Mouse (Mus musculus) C2C12 (cell line): ENCODE measurements around the gene Plekhg1. TPM values are rescaled to one million over a fixed set of nuclear protein-coding genes. Genes with fewer than 3 reads are reported as not detected.

Experiments
- H3K27me3 ChIP-seq: one replicate; pipeline ENCODE4 v1.6.1; 2011; ENCODE audit not compliant: control insufficient read depth, insufficient read depth, insufficient read length
- H3K36me3 ChIP-seq: one replicate; pipeline ENCODE4 v1.6.1; 2011; ENCODE audit not compliant: control insufficient read depth, insufficient read depth
- H3K4me3 ChIP-seq: one replicate; pipeline ENCODE4 v1.5.1; 2011; ENCODE audit warnings: mild to moderate bottlenecking, control low read depth; ENCODE audit not compliant: poor library complexity, insufficient read depth, severe bottlenecking
- H3K79me2 ChIP-seq: one replicate; pipeline ENCODE4 v1.6.1; 2011; ENCODE audit not compliant: control insufficient read depth, insufficient read depth
- H3K79me3 ChIP-seq: one replicate; pipeline ENCODE4 v1.6.1; 2011; ENCODE audit warnings: low read depth, control low read depth
- H3ac ChIP-seq: one replicate; pipeline ENCODE3; 2011; ENCODE audit warnings: low read depth; ENCODE audit not compliant: control insufficient read depth, insufficient read length
- CEBPB ChIP-seq: IDR thresholded peaks from one replicate; pipeline ENCODE4 v1.6.1; 2011; ENCODE audit warnings: low read depth, mild to moderate bottlenecking, control low read depth, moderate library complexity
- CTCF ChIP-seq: IDR thresholded peaks from one replicate; pipeline ENCODE4 v1.5.1; 2011; ENCODE audit not compliant: control insufficient read depth, insufficient read depth, insufficient read length
- FOSL1 ChIP-seq: IDR thresholded peaks from one replicate; pipeline ENCODE4 v1.8.0; 2011; ENCODE audit warnings: mild to moderate bottlenecking, low read length; ENCODE audit not compliant: poor library complexity, insufficient read depth, severe bottlenecking
- MAX ChIP-seq: IDR thresholded peaks from one replicate; pipeline ENCODE4 v1.6.1; 2011; ENCODE audit warnings: mild to moderate bottlenecking, control low read depth
- MYOD1 ChIP-seq: IDR thresholded peaks from one replicate; pipeline ENCODE4 v1.6.1; 2011; ENCODE audit warnings: low read depth; ENCODE audit not compliant: control insufficient read depth, insufficient read length
- MYOG ChIP-seq: IDR thresholded peaks from one replicate; pipeline ENCODE4 v1.6.1; 2011; ENCODE audit not compliant: control insufficient read depth, insufficient read length; ENCODE audit errors: extremely low read depth
- USF1 ChIP-seq: IDR thresholded peaks from one replicate; pipeline ENCODE4 v1.6.1; 2011; ENCODE audit warnings: low read depth, mild to moderate bottlenecking, control low read depth, moderate library complexity
- polyA plus RNA-seq: library from polyadenylated mRNA; unstranded; fragments of >200 nt; fragmentation: generic; extraction: Trizol; gene quantifications from one replicate; pipeline ENCODE4 v1.2.1, GENCODE M21; 2012; ENCODE audit warnings: missing spikeins

The Plekhg1 gene
- polyA plus RNA-seq, 1 experiment = under 0.01 TPM

DNA sequence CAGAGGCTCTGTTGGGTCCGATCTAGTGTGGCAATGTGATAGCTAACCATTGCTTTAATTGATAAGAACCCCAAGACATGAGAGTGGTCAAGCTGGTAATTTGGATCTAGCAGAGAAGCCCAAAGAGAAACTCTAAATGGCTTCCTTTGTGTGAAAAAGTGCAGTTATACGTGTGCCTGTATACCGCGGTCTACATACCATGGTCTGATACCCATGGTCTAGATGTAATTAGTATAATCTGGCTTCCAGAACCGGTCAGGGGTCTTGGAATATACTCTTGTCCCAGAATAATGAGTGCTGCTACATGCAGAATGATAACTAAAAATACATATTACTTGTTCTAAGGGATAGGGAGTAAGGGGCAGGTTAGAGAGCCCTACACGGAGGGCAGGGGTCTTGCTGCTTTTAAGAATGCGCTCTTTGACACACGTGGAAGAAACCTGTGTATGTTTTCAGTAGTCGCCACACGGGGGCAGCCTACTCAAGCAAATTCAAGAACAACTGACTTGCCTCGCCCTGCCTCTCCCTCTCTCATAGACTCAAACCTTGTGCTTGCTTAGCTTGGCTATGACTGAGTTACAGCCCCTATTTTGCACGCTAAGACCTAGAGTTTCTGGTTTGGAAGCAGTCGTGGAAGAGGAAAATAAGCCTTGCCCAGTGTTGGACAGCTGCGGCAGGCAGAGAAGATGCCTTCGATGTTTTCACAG is 256.2 kb downstream of the Plekhg1 start:
- H3K79me2 ChIP-seq = no peaks in the 10 kb centered on the region
- H3K36me3 ChIP-seq = peaks cover 75% of the 10 kb centered on the region
- no peak overlapping the region for H3ac ChIP-seq
- no peaks in the 10 kb centered on the region for H3K27me3 ChIP-seq
- no peak for TF ChIP-seq MYOG
- peak; percentile 41 for TF ChIP-seq CTCF
- H3K79me3 ChIP-seq = no peaks in the 10 kb centered on the region
- H3K4me3 ChIP-seq = no peak overlapping the region

DNA sequence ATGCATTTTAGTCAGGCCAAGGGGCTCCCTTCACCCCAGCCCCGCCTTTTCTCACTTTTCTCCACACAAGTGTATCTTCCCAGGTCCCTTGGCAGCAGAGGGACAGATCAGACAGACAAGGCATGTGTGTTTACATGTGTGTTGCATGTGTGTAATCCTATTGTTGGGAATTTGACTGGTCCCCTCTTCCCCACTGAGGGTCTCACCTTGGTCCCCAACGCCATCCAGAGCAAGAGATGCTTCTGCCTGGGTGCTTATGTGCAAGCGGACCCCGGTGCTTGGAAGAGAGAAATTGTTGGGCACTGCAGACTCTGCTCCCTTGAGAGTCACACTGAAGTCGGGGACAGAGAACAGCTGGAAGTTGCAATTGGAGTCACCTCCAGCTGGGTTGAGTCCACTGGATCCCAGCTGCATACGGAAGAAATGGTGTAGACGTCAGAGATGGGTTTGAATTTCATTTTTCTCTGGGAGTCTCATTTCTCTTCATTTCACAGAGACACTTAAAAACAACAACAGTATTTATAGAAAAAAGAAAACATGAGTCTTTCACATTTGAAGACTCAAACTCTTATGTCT is 257.8 kb downstream of the Plekhg1 start:
- H3K36me3 ChIP-seq = peaks cover 74% of the 10 kb centered on the region
- no peaks in the 10 kb centered on the region for H3K79me3 ChIP-seq
- H3K27me3 ChIP-seq = no peaks in the 10 kb centered on the region
- TF ChIP-seq USF1 = no peak
- no peak for TF ChIP-seq MYOG
- no peak for TF ChIP-seq MYOD1
- TF ChIP-seq FOSL1 = no peak
- no peaks in the 10 kb centered on the region for H3K79me2 ChIP-seq
- H3ac ChIP-seq = no peak overlapping the region
- no peak overlapping the region for H3K4me3 ChIP-seq

- peaks cover 63% of the 10 kb centered on the region for H3K36me3 ChIP-seq
- no peak for TF ChIP-seq USF1
- TF ChIP-seq MYOG = no peak
- TF ChIP-seq MAX = no peak
- no peak for TF ChIP-seq FOSL1
- no peak for TF ChIP-seq CEBPB
- no peak for TF ChIP-seq MYOD1
- no peak for TF ChIP-seq CTCF
- H3ac ChIP-seq = no peak overlapping the region
- no peak overlapping the region for H3K4me3 ChIP-seq
- H3K79me3 ChIP-seq = no peaks in the 10 kb centered on the region
- no peaks in the 10 kb centered on the region for H3K79me2 ChIP-seq
- no peaks in the 10 kb centered on the region for H3K27me3 ChIP-seq
These were observed 262.5 kb downstream of the Plekhg1 start for GRCm38 (mm10) chr10:4002711-4003110.

DNA sequence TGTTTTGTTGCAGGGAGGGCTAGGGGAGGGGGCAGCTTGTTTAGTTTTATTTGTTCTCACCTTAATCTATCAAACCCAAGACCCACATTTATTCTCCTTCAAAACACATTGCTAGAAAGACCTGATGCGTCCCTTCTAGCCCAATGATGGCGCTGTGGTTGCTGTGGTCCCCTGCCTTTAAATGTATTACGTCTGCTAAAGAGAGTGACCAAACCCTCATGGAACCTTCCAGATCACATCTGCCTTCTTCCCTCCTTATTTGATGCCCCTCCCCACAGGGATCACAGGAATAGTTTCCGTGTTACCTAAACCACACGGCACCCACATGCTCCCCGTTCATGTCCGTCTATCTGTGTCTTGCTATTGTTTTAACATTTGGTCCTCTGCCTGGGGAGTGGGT is 265.0 kb downstream of the Plekhg1 start:
- Histone ChIP-seq H3K36me3 (peaks cover 65% of the 10 kb centered on the region), H3K27me3 (no peaks in the 10 kb centered on the region), H3K4me3 (no peak overlapping the region), H3K79me3 (no peaks in the 10 kb centered on the region), H3ac (no peak overlapping the region), H3K79me2 (no peaks in the 10 kb centered on the region)
- TF ChIP-seq MYOD1 (no peak), CTCF (no peak), CEBPB (no peak), MAX (no peak), FOSL1 (no peak), MYOG (no peak), USF1 (no peak)

DNA sequence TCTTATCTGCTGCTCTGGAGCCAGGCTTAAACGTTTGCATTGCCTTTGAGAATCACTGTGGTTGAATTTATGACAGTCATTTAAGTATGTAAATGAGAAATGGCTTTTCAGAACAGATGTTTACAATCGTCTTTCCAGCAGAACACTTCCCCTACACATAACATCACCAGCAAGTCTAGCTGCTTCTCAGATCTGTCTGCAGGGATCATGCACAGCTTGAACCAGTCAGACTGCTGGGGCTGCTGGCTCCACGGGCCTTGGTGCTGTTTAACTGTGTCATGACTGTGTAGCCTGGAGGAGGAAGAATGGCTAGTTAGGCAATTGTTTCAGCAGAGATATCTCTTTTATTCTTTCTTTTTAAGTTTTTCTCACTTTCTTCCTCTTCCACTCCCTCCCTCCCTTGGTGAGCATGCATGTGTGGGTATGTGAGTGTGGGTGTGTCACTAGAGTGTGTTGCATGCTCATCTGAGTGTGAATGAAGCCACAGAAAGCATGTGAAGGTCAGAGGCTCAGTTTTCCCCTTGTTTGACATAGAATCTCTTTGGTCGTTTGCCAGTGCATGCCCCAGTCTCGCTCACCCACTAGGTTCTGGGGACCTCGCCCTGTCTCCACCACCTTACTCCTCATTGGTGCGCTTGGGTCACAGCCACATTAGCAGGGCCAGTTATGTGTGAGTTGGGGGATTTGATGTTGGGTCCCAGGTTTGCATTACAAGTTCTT is 266.3 kb downstream of the Plekhg1 start:
- Histone ChIP-seq H3K36me3 (peaks cover 71% of the 10 kb centered on the region), H3ac (no peak overlapping the region), H3K79me2 (no peaks in the 10 kb centered on the region), H3K27me3 (no peaks in the 10 kb centered on the region), H3K79me3 (no peaks in the 10 kb centered on the region), H3K4me3 (no peak overlapping the region)
- no peak for TF ChIP-seq FOSL1
- no peak for TF ChIP-seq MYOD1
- TF ChIP-seq MYOG = no peak
- no peak for TF ChIP-seq MAX
- no peak for TF ChIP-seq CTCF
- TF ChIP-seq CEBPB = no peak
- no peak for TF ChIP-seq USF1

Other genes with a start within 250 kb of the Plekhg1 start
- not detected for gene Iyd, start 200.1 kb upstream of the Plekhg1 start, polyA plus RNA-seq
- gene Mthfd1l, start 232.8 kb downstream of the Plekhg1 start, polyA plus RNA-seq = 43.6 TPM